Mouse (Mus musculus): ENCODE results near the gene Olfr332. TPM values are rescaled to one million over a fixed set of nuclear protein-coding genes. Genes with fewer than 3 reads are reported as not detected.

The Olfr332 gene
- polyA plus RNA-seq, 1 experiment from 2014 or later = not detected

Other genes starting within 250 kb of the Olfr332 start
- gene 4930438A08Rik, start 217.8 kb downstream of the Olfr332 start, polyA plus RNA-seq (2015; fragmentation: Nextera tagmentation; extraction: Ambion mirVana) = 2.9 and 3.2 TPM in 2 replicates
- gene Zfp692, start 185.5 kb downstream of the Olfr332 start, polyA plus RNA-seq (2015; fragmentation: Nextera tagmentation; extraction: Ambion mirVana) = 9.4 and 11.5 TPM in 2 replicates
- 35.0 and 36.0 TPM in 2 replicates for gene Zfp672, start 162.2 kb downstream of the Olfr332 start, polyA plus RNA-seq (2015; fragmentation: Nextera tagmentation; extraction: Ambion mirVana)
- 16.7 and 19.0 TPM in 2 replicates for gene Sh3bp5l, start 161.8 kb downstream of the Olfr332 start, polyA plus RNA-seq (2015; fragmentation: Nextera tagmentation; extraction: Ambion mirVana)
- gene Lypd8, start 113.5 kb downstream of the Olfr332 start, polyA plus RNA-seq (2015; fragmentation: Nextera tagmentation; extraction: Ambion mirVana) = 0.97 and 1.5 TPM in 2 replicates
- not detected in 2 replicates for gene 1810065E05Rik, start 71.4 kb downstream of the Olfr332 start, polyA plus RNA-seq (2015; fragmentation: Nextera tagmentation; extraction: Ambion mirVana)
- gene Gm12253, start 60.0 kb downstream of the Olfr332 start, polyA plus RNA-seq (2015; fragmentation: Nextera tagmentation; extraction: Ambion mirVana) = not detected in 2 replicates
- not detected in 2 replicates for gene Lypd9, start 39.6 kb downstream of the Olfr332 start, polyA plus RNA-seq (2015; fragmentation: Nextera tagmentation; extraction: Ambion mirVana)
- gene Olfr30, start 30.3 kb downstream of the Olfr332 start, polyA plus RNA-seq (2015; fragmentation: Nextera tagmentation; extraction: Ambion mirVana) = not detected in 2 replicates
- not detected in 2 replicates for gene Olfr331, start 10.0 kb upstream of the Olfr332 start, polyA plus RNA-seq (2015; fragmentation: Nextera tagmentation; extraction: Ambion mirVana)
- not detected in 2 replicates for gene Olfr330, start 42.3 kb upstream of the Olfr332 start, polyA plus RNA-seq (2015; fragmentation: Nextera tagmentation; extraction: Ambion mirVana)
- not detected in 2 replicates for gene Olfr329-ps, start 53.9 kb upstream of the Olfr332 start, polyA plus RNA-seq (2015; fragmentation: Nextera tagmentation; extraction: Ambion mirVana)
- not detected in 2 replicates for gene Olfr328, start 63.1 kb upstream of the Olfr332 start, polyA plus RNA-seq (2015; fragmentation: Nextera tagmentation; extraction: Ambion mirVana)
- not detected in 2 replicates for gene Olfr224, start 78.0 kb upstream of the Olfr332 start, polyA plus RNA-seq (2015; fragmentation: Nextera tagmentation; extraction: Ambion mirVana)
- gene Olfr325, start 85.2 kb upstream of the Olfr332 start, polyA plus RNA-seq (2015; fragmentation: Nextera tagmentation; extraction: Ambion mirVana) = not detected in 2 replicates
- gene Olfr324, start 102.6 kb upstream of the Olfr332 start, polyA plus RNA-seq (2015; fragmentation: Nextera tagmentation; extraction: Ambion mirVana) = not detected in 2 replicates
- gene 2210407C18Rik, start 123.5 kb upstream of the Olfr332 start, polyA plus RNA-seq (2015; fragmentation: Nextera tagmentation; extraction: Ambion mirVana) = not detected in 2 replicates
- gene Olfr323, start 137.9 kb upstream of the Olfr332 start, polyA plus RNA-seq (2015; fragmentation: Nextera tagmentation; extraction: Ambion mirVana) = not detected in 2 replicates
- gene Trim58, start 147.9 kb upstream of the Olfr332 start, polyA plus RNA-seq (2015; fragmentation: Nextera tagmentation; extraction: Ambion mirVana) = 13.7 and 14.0 TPM in 2 replicates
- not detected in 2 replicates for gene Olfr322, start 166.2 kb upstream of the Olfr332 start, polyA plus RNA-seq (2015; fragmentation: Nextera tagmentation; extraction: Ambion mirVana)
- gene Olfr320, start 188.5 kb upstream of the Olfr332 start, polyA plus RNA-seq (2015; fragmentation: Nextera tagmentation; extraction: Ambion mirVana) = not detected in 2 replicates
- not detected in 2 replicates for gene Olfr319, start 206.6 kb upstream of the Olfr332 start, polyA plus RNA-seq (2015; fragmentation: Nextera tagmentation; extraction: Ambion mirVana)
- not detected in 2 replicates for gene Olfr318, start 231.5 kb upstream of the Olfr332 start, polyA plus RNA-seq (2015; fragmentation: Nextera tagmentation; extraction: Ambion mirVana)
- not detected in 2 replicates for gene Olfr317, start 246.7 kb upstream of the Olfr332 start, polyA plus RNA-seq (2015; fragmentation: Nextera tagmentation; extraction: Ambion mirVana)

All from liver, embryonic 15.5 days (tissue).